Mouse (Mus musculus) liver, embryonic 15.5 days (tissue): ENCODE results near the gene Adamts13. TPM values are rescaled to one million over a fixed set of nuclear protein-coding genes. Genes with fewer than 3 reads are reported as not detected.

Experiments used
- ATAC-seq: fragments of 200-750 bp; cut with Nextera tagmentation; 2 replicates; pipeline ENCODE4 v1.8.0; 2017; ENCODE audit warnings: moderate number of reproducible peaks, mild to moderate bottlenecking, moderate library complexity; ENCODE audit not compliant: insufficient read depth
- H3K27ac ChIP-seq: fragments of 300-500 bp; sonication (generic); replicated peaks from 2 replicates; pipeline ENCODE4 v1.5.1; 2015; ENCODE audit warnings: mild to moderate bottlenecking, inconsistent platforms
- H3K27me3 ChIP-seq: fragments of 300-500 bp; sonication (generic); 2 replicates; pipeline ENCODE4 v1.6.1; 2015; ENCODE audit warnings: mild to moderate bottlenecking, inconsistent platforms
- H3K36me3 ChIP-seq: fragments of 300-500 bp; sonication (generic); replicated peaks from 2 replicates; pipeline ENCODE4 v1.6.1; 2015; ENCODE audit warnings: moderate library complexity, mild to moderate bottlenecking, inconsistent platforms
- H3K4me1 ChIP-seq: fragments of 300-500 bp; sonication (generic); replicated peaks from 2 replicates; pipeline ENCODE4 v1.6.1; 2015; ENCODE audit warnings: inconsistent platforms
- H3K4me2 ChIP-seq: fragments of 300-500 bp; sonication (generic); 2 replicates; pipeline ENCODE4 v1.6.1; 2015; ENCODE audit warnings: moderate library complexity, mild to moderate bottlenecking, inconsistent platforms
- H3K4me3 ChIP-seq: fragments of 300-500 bp; sonication (generic); replicated peaks from 2 replicates; pipeline ENCODE4 v1.5.1; 2015; ENCODE audit warnings: mild to moderate bottlenecking, inconsistent platforms
- H3K9ac ChIP-seq: fragments of 300-500 bp; sonication (generic); 2 replicates; pipeline ENCODE4 v1.6.1; 2015; ENCODE audit warnings: moderate library complexity, mild to moderate bottlenecking, inconsistent platforms
- H3K9me3 ChIP-seq: fragments of 300-500 bp; sonication (generic); replicated peaks from 2 replicates; pipeline ENCODE4 v1.6.1; 2016; ENCODE audit warnings: inconsistent platforms
- WGBS: fragments of 180-500 bp; shearing (Covaris S2); methylation state at CpG from one replicate; pipeline ENCODE4 v1.1.7; 2015; ENCODE audit warnings: mixed read lengths; ENCODE audit not compliant: insufficient replicate concordance; 5-methylcytosine and 5-hydroxymethylcytosine counted together
- polyA plus RNA-seq: library from polyadenylated mRNA; unstranded; fragments of >200 nt; fragmentation: Nextera tagmentation; extraction: Ambion mirVana; gene quantifications from 2 replicates; pipeline ENCODE4 v1.2.1, GENCODE M21; 2015

The Adamts13 gene
- polyA plus RNA-seq, 1 experiment from 2014 or later, result 1.6 TPM

DNA sequence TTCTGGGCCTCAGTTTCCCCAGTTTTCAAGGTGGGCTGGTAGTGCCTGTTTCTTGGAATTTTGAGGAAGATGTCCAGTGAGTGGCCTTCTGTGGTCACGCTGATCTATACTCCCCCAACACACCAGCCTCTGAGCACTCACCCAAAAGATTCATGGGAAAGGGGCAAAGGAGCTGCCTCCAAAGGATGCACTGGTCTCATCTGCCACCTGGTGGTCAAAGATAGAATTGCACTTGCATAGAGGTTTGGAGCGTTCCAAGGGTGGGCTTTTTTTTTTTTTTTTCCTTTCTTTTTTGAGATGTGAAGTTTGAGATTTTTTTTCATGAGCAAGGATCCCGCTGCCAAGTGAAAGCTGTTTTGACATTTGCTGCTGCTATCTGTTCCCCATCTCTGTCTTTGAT lies 65.4 kb downstream of the Adamts13 start:
- 4% methylated on average over 3 of the region's 3 CpGs for WGBS
- no peak overlapping the region for H3K27ac ChIP-seq
- peaks cover 8% of the 10 kb centered on the region for H3K4me1 ChIP-seq
- no peak overlapping the region for H3K9ac ChIP-seq
- H3K27me3 ChIP-seq, result no peaks in the 10 kb centered on the region
- H3K36me3 ChIP-seq, result no peaks in the 10 kb centered on the region
- no peak overlapping the region for H3K4me3 ChIP-seq
- H3K9me3 ChIP-seq, result no peaks in the 10 kb centered on the region
- no peak for ATAC-seq
- H3K4me2 ChIP-seq, result no peak overlapping the region

DNA sequence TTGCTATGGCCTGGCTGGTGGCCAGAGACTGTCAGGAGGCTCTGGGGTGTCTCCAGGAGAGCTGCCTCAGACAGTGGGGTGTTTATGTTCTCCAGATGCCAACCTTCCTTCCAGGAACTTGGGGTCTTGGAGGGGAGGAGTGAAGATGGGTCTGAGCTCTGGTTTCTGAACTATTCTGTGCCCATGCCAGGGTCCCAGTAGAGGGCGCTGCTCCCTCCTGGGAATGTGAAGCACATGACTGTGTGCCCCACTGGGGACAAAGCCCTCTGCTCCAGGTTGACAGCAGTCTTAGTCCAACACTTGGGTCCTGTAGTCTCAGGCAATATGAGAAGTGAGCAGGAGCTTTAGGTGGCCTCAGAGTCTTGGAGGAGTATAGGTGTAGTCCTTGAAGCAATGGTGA lies 66.1 kb downstream of the Adamts13 start:
- ATAC-seq, result no peak
- no peak overlapping the region for H3K27ac ChIP-seq
- no peaks in the 10 kb centered on the region for H3K36me3 ChIP-seq
- WGBS, result 6% methylated on average over 1 of the region's 1 CpGs
- peaks cover 8% of the 10 kb centered on the region for H3K4me1 ChIP-seq
- H3K9me3 ChIP-seq, result no peaks in the 10 kb centered on the region
- H3K9ac ChIP-seq, result no peak overlapping the region
- H3K4me2 ChIP-seq, result no peak overlapping the region
- H3K27me3 ChIP-seq, result no peaks in the 10 kb centered on the region
- no peak overlapping the region for H3K4me3 ChIP-seq

DNA sequence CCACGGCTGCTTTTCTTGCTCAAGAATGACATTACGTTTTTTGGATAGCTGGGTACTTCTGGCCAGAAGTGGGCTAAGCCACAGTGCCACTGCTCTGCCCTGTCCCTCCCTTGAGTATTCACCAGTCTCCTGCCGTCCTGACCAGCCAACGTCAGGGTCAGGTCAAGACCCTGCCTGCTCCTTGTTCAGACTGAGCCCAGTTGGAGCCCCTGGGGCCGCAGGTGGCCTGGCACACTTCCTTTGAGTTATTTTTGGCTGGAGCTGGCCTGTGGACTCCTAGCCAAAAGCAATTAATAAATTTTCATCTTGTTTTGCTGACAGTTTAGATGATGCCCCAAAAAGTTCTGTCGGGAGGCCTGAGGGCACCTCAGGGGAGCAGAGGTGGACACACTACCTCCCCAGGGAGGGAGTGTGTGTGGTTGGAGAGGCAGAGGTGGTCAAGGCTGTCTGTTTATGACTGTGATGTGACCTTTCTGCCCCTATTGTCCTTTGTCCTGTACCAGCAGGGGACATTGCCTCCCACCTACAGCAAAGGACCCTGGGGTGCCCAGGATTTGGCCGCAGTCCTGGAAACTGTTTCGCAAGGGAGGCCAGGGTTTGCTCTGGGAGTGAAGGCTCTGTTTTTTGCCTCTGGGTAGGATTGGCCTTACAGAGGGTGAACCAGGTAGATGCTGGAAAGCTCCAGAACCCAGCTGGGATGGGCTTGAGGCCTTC lies 69.1 kb downstream of the Adamts13 start:
- Histone ChIP-seq H3K9ac (no peak overlapping the region), H3K27me3 (no peaks in the 10 kb centered on the region), H3K27ac (peak overlapping the region; percentile 75), H3K4me2 (no peak overlapping the region), H3K4me1 (peaks cover 8% of the 10 kb centered on the region), H3K9me3 (no peaks in the 10 kb centered on the region), H3K4me3 (no peak overlapping the region), H3K36me3 (no peaks in the 10 kb centered on the region)
- ATAC-seq, result peak; percentile 81
- WGBS, result 55% methylated on average over 8 of the region's 8 CpGs

DNA sequence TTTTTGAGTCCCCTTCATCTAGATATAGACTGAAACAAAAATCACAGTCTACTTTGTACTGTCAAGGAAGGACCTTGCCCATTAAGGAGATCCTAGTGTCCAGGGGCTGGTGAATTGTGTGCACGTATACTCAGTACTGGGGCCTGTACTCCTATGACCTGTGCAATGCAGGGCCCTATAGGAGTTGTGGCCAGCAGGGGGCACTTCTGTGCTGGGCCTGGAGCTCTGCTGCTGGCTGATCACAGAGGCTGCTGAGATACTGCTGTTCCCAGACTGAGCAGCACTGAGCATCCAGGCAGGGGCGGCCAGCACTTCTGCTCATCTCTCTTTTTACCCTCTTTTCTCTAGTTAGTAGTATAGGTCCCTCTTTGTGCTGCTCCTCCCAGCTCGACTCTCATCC lies 70.2 kb downstream of the Adamts13 start:
- Histone ChIP-seq H3K4me2 (no peak overlapping the region), H3K27me3 (no peaks in the 10 kb centered on the region), H3K9me3 (no peaks in the 10 kb centered on the region), H3K4me1 (peaks cover 8% of the 10 kb centered on the region), H3K9ac (no peak overlapping the region), H3K27ac (no peak overlapping the region), H3K36me3 (no peaks in the 10 kb centered on the region), H3K4me3 (no peak overlapping the region)
- ATAC-seq, result peak; percentile 22; the same call in 1 of the 2 replicates
- WGBS, result 11% methylated on average over 3 of the region's 3 CpGs

DNA sequence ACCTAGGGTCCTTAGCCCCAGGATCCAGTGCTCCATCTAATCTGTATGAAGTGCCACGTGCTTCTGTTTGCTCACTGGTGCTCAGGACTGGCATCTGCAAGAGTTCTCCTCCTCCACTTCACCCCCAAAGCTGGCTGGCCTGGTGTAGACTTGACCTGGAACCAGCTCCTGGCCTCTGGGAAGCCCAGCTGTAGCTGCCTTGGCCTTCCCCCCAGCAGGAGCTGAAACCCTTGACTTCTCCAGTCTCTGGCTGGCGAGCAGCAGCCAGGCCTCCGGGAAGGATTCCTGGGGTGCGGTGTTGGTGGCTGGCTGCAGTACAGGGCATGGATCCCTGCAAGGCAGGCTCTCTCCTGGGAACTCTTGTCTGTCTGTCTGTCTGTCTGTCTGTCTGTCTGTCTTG lies 71.0 kb downstream of the Adamts13 start:
- no peak overlapping the region for H3K9ac ChIP-seq
- no peaks in the 10 kb centered on the region for H3K27me3 ChIP-seq
- no peak overlapping the region for H3K27ac ChIP-seq
- H3K9me3 ChIP-seq, result no peaks in the 10 kb centered on the region
- H3K4me2 ChIP-seq, result no peak overlapping the region
- H3K36me3 ChIP-seq, result no peaks in the 10 kb centered on the region
- no peak overlapping the region for H3K4me3 ChIP-seq
- peaks cover 8% of the 10 kb centered on the region for H3K4me1 ChIP-seq
- WGBS, result 64% methylated on average over 4 of the region's 4 CpGs
- no peak for ATAC-seq

DNA sequence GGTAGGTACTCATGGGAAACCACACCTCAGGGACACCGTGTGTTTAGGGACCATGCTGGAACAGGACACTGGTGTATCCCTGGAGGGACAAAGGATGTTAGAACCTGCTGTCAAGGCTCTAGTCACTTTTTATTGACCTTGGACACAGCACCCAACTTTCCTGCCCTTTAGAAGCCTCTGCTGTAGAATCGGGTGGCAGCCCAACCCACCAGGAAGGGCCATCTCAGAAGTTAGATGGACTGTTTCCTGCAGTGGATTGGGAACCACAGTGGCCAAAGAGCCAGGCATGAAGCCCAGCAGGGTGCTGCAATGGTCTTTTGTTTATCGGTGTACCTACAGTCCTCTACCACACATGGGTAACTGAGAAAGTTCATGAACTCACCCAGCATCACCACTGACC lies 71.4 kb downstream of the Adamts13 start:
- no peak overlapping the region for H3K4me2 ChIP-seq
- no peak overlapping the region for H3K9ac ChIP-seq
- no peaks in the 10 kb centered on the region for H3K27me3 ChIP-seq
- no peak overlapping the region for H3K4me3 ChIP-seq
- WGBS, result 55% methylated on average over 3 of the region's 3 CpGs
- no peaks in the 10 kb centered on the region for H3K36me3 ChIP-seq
- no peaks in the 10 kb centered on the region for H3K9me3 ChIP-seq
- H3K4me1 ChIP-seq, result peaks cover 8% of the 10 kb centered on the region
- H3K27ac ChIP-seq, result no peak overlapping the region
- no peak for ATAC-seq

DNA sequence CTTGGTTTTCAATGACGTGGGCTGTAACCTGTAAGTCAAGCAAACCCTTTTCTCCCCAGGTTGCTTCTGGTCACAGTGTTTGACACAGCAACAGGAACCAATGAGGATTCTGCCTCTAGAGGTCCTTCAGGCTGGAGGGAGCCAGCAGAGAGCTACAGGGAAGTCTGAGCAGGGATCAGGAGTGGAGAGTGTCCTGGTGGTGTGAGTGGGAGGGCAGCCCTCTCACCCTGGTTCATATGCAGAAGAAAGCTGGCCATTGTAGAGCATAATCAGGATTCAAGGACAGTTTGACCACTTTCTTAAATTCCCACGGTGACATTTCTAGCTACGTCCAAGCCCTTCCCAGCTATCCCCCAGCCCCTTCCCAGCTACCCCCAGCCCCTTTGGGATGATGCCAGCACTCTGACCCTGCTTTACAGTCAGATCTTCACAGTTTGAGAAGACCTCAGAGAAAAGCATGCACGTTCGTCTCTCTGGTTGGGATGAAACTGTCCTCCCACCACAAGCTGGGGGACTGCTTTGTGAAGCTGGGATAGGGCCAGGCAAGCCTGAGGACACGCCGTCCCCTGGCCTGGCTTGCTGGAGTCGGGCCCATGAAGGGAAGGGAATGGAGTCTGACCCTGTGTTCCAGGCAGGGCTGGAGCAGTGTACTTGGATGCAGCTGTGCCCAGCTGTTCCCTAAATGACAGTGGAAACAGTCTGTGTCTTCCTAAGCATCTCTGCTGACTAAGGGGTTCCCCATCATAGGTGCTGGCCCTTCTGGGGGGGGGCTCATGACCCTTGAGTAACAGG lies 73.0 kb downstream of the Adamts13 start:
- 52% methylated on average over 8 of the region's 8 CpGs for WGBS
- H3K27me3 ChIP-seq, result no peaks in the 10 kb centered on the region
- no peak overlapping the region for H3K9ac ChIP-seq
- H3K4me2 ChIP-seq, result no peak overlapping the region
- H3K36me3 ChIP-seq, result no peaks in the 10 kb centered on the region
- H3K4me1 ChIP-seq, result peaks cover 5% of the 10 kb centered on the region
- no peak overlapping the region for H3K27ac ChIP-seq
- H3K4me3 ChIP-seq, result no peak overlapping the region
- no peak for ATAC-seq
- H3K9me3 ChIP-seq, result no peaks in the 10 kb centered on the region

DNA sequence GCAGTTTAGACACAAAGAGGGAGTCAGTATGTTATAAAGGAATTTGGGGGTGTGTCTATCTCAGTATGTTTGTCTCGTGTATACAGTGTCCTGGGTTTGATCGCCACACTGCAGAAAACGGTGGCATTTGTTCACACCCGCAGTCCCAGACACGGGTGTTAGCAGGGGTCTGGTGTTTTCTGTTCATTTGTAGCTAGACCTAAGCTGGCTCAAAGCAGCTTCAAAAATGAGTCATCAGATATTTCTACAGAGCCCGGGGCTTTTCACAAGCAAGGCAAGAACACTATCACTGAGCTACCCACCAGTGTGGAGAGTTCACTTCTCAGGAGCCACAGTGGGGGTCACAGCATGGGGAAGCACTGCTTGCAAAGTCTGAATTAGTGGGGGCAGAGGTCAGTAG lies 76.2 kb downstream of the Adamts13 start:
- Histone ChIP-seq H3K4me1 (no peaks in the 10 kb centered on the region), H3K4me2 (no peak overlapping the region), H3K4me3 (no peak overlapping the region), H3K27ac (no peak overlapping the region), H3K9me3 (no peaks in the 10 kb centered on the region), H3K27me3 (no peaks in the 10 kb centered on the region), H3K36me3 (no peaks in the 10 kb centered on the region), H3K9ac (no peak overlapping the region)
- 51% methylated on average over 6 of the region's 6 CpGs for WGBS
- no peak for ATAC-seq

DNA sequence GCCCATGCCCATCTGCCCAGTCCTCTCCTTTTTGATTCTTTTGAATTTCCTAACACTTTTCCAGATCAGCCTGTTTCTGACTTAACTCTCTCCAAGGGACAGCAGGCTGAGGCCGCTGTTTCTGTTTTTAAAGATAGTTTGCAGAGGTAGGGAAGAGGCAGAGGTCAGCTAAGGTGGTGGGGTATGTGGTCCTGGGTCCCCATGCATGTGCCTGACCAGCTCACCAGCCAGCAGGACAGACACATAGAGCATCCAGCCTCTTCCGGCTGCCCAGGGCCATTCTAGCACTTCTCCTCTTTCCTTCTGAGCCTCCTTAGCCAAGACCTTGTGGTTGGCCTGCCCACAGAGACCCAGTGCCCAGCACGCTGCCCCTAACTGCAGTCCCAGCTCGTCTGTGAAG lies 85.0 kb downstream of the Adamts13 start:
- Histone ChIP-seq H3K9me3 (no peaks in the 10 kb centered on the region), H3K27me3 (no peaks in the 10 kb centered on the region), H3K27ac (no peak overlapping the region), H3K36me3 (no peaks in the 10 kb centered on the region), H3K4me2 (no peak overlapping the region), H3K4me1 (0 out of 2 replicates have a peak, but pooled peaks cover 4% of the 10 kb centered on the region), H3K4me3 (no peak overlapping the region), H3K9ac (no peak overlapping the region)
- ATAC-seq, result no peak
- WGBS, result 38% methylated on average over 4 of the region's 4 CpGs

DNA sequence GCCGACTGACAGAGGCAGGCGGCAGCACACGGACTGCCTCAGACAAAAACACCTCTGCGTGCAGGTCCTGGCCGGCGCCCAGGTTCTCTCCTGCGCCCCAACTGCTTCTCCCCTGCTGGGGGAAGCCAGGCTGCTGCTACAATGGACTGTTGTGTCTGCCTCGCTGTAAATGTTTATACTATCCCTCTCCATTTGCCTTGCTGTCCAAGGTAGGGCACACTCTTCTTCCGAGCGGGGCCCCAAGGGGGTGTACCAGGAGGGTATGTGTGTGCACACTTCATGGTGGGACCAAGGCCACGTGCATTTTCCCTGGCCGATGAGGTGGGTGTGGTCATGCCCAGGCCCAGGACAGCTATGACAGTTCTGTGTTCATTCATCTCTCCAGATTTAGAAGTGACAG lies 85.5 kb downstream of the Adamts13 start:
- H3K4me2 ChIP-seq, result no peak overlapping the region
- WGBS, result 41% methylated on average over 12 of the region's 12 CpGs
- H3K9ac ChIP-seq, result no peak overlapping the region

DNA sequence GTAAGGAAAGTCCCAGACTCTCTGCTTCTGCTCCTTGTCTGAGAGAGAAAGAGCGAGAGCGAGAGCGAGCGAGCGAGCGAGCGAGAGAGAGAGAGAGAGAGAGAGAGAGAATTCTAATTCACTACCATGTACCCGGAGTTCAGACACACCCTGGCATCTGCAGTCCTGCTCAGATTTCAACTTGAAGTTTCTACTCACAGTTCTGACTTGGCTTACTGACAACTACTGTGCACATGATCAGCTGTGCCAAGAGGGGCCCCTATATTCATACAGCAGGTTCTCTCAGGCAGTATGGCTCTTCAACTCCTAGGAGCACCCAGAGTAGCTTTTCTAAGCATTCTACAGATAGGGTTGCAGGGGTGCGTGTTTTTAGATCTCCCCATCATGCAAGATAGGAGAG lies 86.0 kb downstream of the Adamts13 start:
- H3K4me2 ChIP-seq, result no peak overlapping the region
- no peak overlapping the region for H3K9ac ChIP-seq
- H3K4me3 ChIP-seq, result no peak overlapping the region
- H3K4me1 ChIP-seq, result 0 out of 2 replicates have a peak, but pooled peaks cover 4% of the 10 kb centered on the region
- no peak for ATAC-seq
- WGBS, result 73% methylated on average over 9 of the region's 9 CpGs
- no peaks in the 10 kb centered on the region for H3K27me3 ChIP-seq
- no peaks in the 10 kb centered on the region for H3K36me3 ChIP-seq
- no peaks in the 10 kb centered on the region for H3K9me3 ChIP-seq
- no peak overlapping the region for H3K27ac ChIP-seq

More for the DNA sequence above, 85.5 kb downstream of the Adamts13 start:
- no peak for ATAC-seq
- Histone ChIP-seq H3K27ac (no peak overlapping the region), H3K27me3 (no peaks in the 10 kb centered on the region), H3K4me3 (no peak overlapping the region), H3K9me3 (no peaks in the 10 kb centered on the region), H3K36me3 (no peaks in the 10 kb centered on the region), H3K4me1 (0 out of 2 replicates have a peak, but pooled peaks cover 4% of the 10 kb centered on the region)
